Mouse (Mus musculus) heart, embryonic 14.5 days (tissue): ENCODE data around the gene Il1r2. TPM values are rescaled to one million over a fixed set of nuclear protein-coding genes. Genes with fewer than 3 reads are reported as not detected.
A peak's percentile ranks its signal among the peaks of the same experiment; 100 is the strongest.

Experiments used
- ATAC-seq: fragments of 200-750 bp; cut with Nextera tagmentation; 2 replicates; pipeline ENCODE4 v1.8.0; 2017; ENCODE audit warnings: low read depth, moderate TSS enrichment; ENCODE audit not compliant: insufficient number of reproducible peaks, insufficient read depth, low FRiP score
- H3K27ac ChIP-seq, 2 experiments: fragments of 200-500 bp in 1 of 2; fragments of 300-500 bp in 1 of 2; sonication (generic) in 1 of 2; replicated peaks in 1 of 2; 2 replicates each; pipeline ENCODE4 v1.5.1; 2012 to 2014; ENCODE audit warnings: low read depth in 2 of 2, low read length in 2 of 2, control low read depth in 1 of 2, mild to moderate bottlenecking in 1 of 2, mixed read lengths in 1 of 2; ENCODE audit not compliant: control insufficient read depth in 1 of 2, insufficient read depth in 1 of 2
- H3K27me3 ChIP-seq: fragments of 300-500 bp; sonication (generic); 2 replicates; pipeline ENCODE4 v1.6.1; 2014; ENCODE audit warnings: mild to moderate bottlenecking, low read length, control low read depth; ENCODE audit not compliant: control insufficient read depth, insufficient read depth
- H3K36me3 ChIP-seq: fragments of 300-500 bp; sonication (generic); 2 replicates; pipeline ENCODE4 v1.6.1; 2014; ENCODE audit warnings: mild to moderate bottlenecking, control low read depth, low read length, mixed read lengths; ENCODE audit not compliant: control insufficient read depth, insufficient read depth
- H3K4me1 ChIP-seq, 2 experiments: fragments of 200-500 bp in 1 of 2; fragments of 300-500 bp in 1 of 2; sonication (generic) in 1 of 2; 2 replicates each; pipeline ENCODE4 v1.6.1; 2012 to 2014; ENCODE audit warnings: low read length in 2 of 2, control low read depth in 1 of 2, mixed read lengths in 1 of 2; ENCODE audit not compliant: control insufficient read depth in 2 of 2, insufficient read depth in 2 of 2
- H3K4me2 ChIP-seq: fragments of 300-500 bp; sonication (generic); 2 replicates; pipeline ENCODE4 v1.6.1; 2014; ENCODE audit warnings: mild to moderate bottlenecking, low read length
- H3K4me3 ChIP-seq, 2 experiments: fragments of 200-500 bp in 1 of 2; fragments of 300-500 bp in 1 of 2; sonication (generic) in 1 of 2; 2 replicates each; pipeline ENCODE4 v1.5.1; 2012 to 2014; ENCODE audit warnings: low read length in 2 of 2, mild to moderate bottlenecking in 2 of 2, control low read depth in 1 of 2, low read depth in 1 of 2, moderate library complexity in 1 of 2; ENCODE audit not compliant: control insufficient read depth in 1 of 2, insufficient read depth in 1 of 2
- H3K9ac ChIP-seq: fragments of 300-500 bp; sonication (generic); 2 replicates; pipeline ENCODE4 v1.6.1; 2014; ENCODE audit warnings: mild to moderate bottlenecking, low read length
- H3K9me3 ChIP-seq: fragments of 300-500 bp; sonication (generic); 2 replicates; pipeline ENCODE4 v1.6.1; 2016; ENCODE audit warnings: low read length, control low read depth; ENCODE audit not compliant: control insufficient read depth
- WGBS: fragments of 180-500 bp; shearing (Covaris S2); extraction: QIAGEN DNeasy Blood & Tissue Kit; methylation state at CpG from one replicate; pipeline ENCODE4 v1.1.7; 2014; 5-methylcytosine and 5-hydroxymethylcytosine counted together
- polyA plus RNA-seq: library from polyadenylated mRNA; unstranded; fragments of >200 nt; fragmentation: Nextera tagmentation; extraction: Ambion mirVana; gene quantifications from 2 replicates; pipeline ENCODE4 v1.2.1, GENCODE M21; 2014

Gene Il1r2
- polyA plus RNA-seq, 1 experiment from 2014 or later, result 1.1 TPM

GRCm38 (mm10) chr1:40063409-40063808, 10.5 kb upstream of the Il1r2 start:
- H3K9ac ChIP-seq, result no peak overlapping the region
- H3K4me1 ChIP-seq, result no peaks in the 10 kb centered on the region; a peak in 1 of 4 replicates
- no peaks in the 10 kb centered on the region for H3K27me3 ChIP-seq
- H3K4me2 ChIP-seq, result no peak overlapping the region
- ATAC-seq, result no peak
- H3K4me3 ChIP-seq, result no peak overlapping the region
- no peaks in the 10 kb centered on the region for H3K9me3 ChIP-seq
- H3K36me3 ChIP-seq, result no peaks in the 10 kb centered on the region
- WGBS, result 58% methylated on average over 4 of the region's 4 CpGs
- no peak overlapping the region for H3K27ac ChIP-seq

GRCm38 (mm10) chr1:40064508-40064907, 9.4 kb upstream of the Il1r2 start:
- no peak overlapping the region for H3K27ac ChIP-seq
- H3K9me3 ChIP-seq, result no peaks in the 10 kb centered on the region
- no peaks in the 10 kb centered on the region for H3K36me3 ChIP-seq
- no peak overlapping the region for H3K9ac ChIP-seq
- no peak overlapping the region for H3K4me2 ChIP-seq
- no peaks in the 10 kb centered on the region for H3K27me3 ChIP-seq
- no peaks in the 10 kb centered on the region; a peak in 1 of 4 replicates for H3K4me1 ChIP-seq
- ATAC-seq, result no peak
- H3K4me3 ChIP-seq, result no peak overlapping the region
- WGBS, result 86% methylated on average over 8 of the region's 8 CpGs

GRCm38 (mm10) chr1:40072558-40072957, 1.3 kb upstream of the Il1r2 start:
- H3K4me1 ChIP-seq, result no peaks in the 10 kb centered on the region
- no peaks in the 10 kb centered on the region for H3K27me3 ChIP-seq
- H3K27ac ChIP-seq, result no peak overlapping the region
- no peak overlapping the region for H3K4me2 ChIP-seq
- H3K4me3 ChIP-seq, result no peak overlapping the region
- H3K9me3 ChIP-seq, result no peaks in the 10 kb centered on the region
- WGBS, result 79% methylated on average over 4 of the region's 4 CpGs
- H3K36me3 ChIP-seq, result no peaks in the 10 kb centered on the region
- H3K9ac ChIP-seq, result no peak overlapping the region
- no peak for ATAC-seq

GRCm38 (mm10) chr1:40077328-40077727, 3.4 kb downstream of the Il1r2 start:
- no peaks in the 10 kb centered on the region for H3K9me3 ChIP-seq
- no peak overlapping the region for H3K4me2 ChIP-seq
- WGBS, result 93% methylated on average over 2 of the region's 2 CpGs
- no peak overlapping the region for H3K27ac ChIP-seq
- no peak overlapping the region for H3K9ac ChIP-seq
- no peak for ATAC-seq
- H3K36me3 ChIP-seq, result no peaks in the 10 kb centered on the region
- no peak overlapping the region for H3K4me3 ChIP-seq
- H3K4me1 ChIP-seq, result no peaks in the 10 kb centered on the region
- H3K27me3 ChIP-seq, result no peaks in the 10 kb centered on the region

- H3K4me1 ChIP-seq, result peaks cover 3 to 4% of the 10 kb centered on the region in 2 experiments; a peak in 1 of 4 replicates
- ATAC-seq, result no peak
- H3K4me3 ChIP-seq, result no peak overlapping the region
- H3K27me3 ChIP-seq, result 0 out of 2 replicates have a peak, but pooled peaks cover 7% of the 10 kb centered on the region
- no peak overlapping the region for H3K27ac ChIP-seq
- no peaks in the 10 kb centered on the region for H3K9me3 ChIP-seq
- no peak overlapping the region for H3K9ac ChIP-seq
- no peak overlapping the region for H3K4me2 ChIP-seq
- WGBS, result 74% methylated on average over 2 of the region's 2 CpGs
- no peaks in the 10 kb centered on the region for H3K36me3 ChIP-seq
These were observed 7.2 kb downstream of the Il1r2 start for GRCm38 (mm10) chr1:40081041-40081440.

GRCm38 (mm10) chr1:40084386-40084785, 10.5 kb downstream of the Il1r2 start:
- H3K4me1 ChIP-seq, result peaks cover 3 to 5% of the 10 kb centered on the region in 2 experiments; a peak in 1 of 4 replicates
- no peaks in the 10 kb centered on the region for H3K9me3 ChIP-seq
- 50% methylated on average over 3 of the region's 3 CpGs for WGBS
- H3K27ac ChIP-seq, result no peak overlapping the region
- H3K27me3 ChIP-seq, result 0 out of 2 replicates have a peak, but pooled peaks cover 7% of the 10 kb centered on the region
- H3K4me3 ChIP-seq, result no peak overlapping the region
- no peaks in the 10 kb centered on the region for H3K36me3 ChIP-seq
- no peak overlapping the region for H3K4me2 ChIP-seq
- no peak overlapping the region for H3K9ac ChIP-seq
- ATAC-seq, result no peak

- no peaks in the 10 kb centered on the region for H3K36me3 ChIP-seq
These were observed 11.7 kb downstream of the Il1r2 start for GRCm38 (mm10) chr1:40085403-40086182.

More at GRCm38 (mm10) chr1:40085403-40086182, 11.7 kb downstream of the Il1r2 start:
- Histone ChIP-seq H3K4me2 (peak overlapping the region; percentile 88), H3K4me1 (peaks cover 3 to 5% of the 10 kb centered on the region in 2 experiments; a peak in 1 of 4 replicates), H3K9me3 (no peaks in the 10 kb centered on the region), H3K9ac (peak overlapping the region; percentile 64), H3K27me3 (0 out of 2 replicates have a peak, but pooled peaks cover 7% of the 10 kb centered on the region), H3K27ac (no peak overlapping the region), H3K4me3 (peak overlapping the region; percentile 48 to 54)
- ATAC-seq, result no peak; the same call in 1 of the 2 replicates
- WGBS, result 3% methylated on average over 25 of the region's 25 CpGs
